Mouse (Mus musculus): ENCODE data around the gene 2410004P03Rik.

The 2410004P03Rik gene

GRCm38 (mm10) chr12:17011100-17011870, at the start of gene 2410004P03Rik:
Gene 2410004P03Rik, minus strand, starts transcription at chr12:17011727.
- DNase-seq (ENCODE audit: low read depth) = peak; percentile 50

GRCm38 (mm10) chr12:17061183-17061722, 49.7 kb upstream of the 2410004P03Rik start:
- DNase-seq (ENCODE audit: low read depth) = no peak

GRCm38 (mm10) chr12:17058490-17058889, 47.0 kb upstream of the 2410004P03Rik start:
- no peak for DNase-seq (ENCODE audit: low read depth)

GRCm38 (mm10) chr12:17057110-17057509, 45.6 kb upstream of the 2410004P03Rik start:
- DNase-seq (ENCODE audit: low read depth) = peak; percentile 29

- DNase-seq (ENCODE audit: low read depth) = peak; percentile 62
Measured at GRCm38 (mm10) chr12:17055766-17056165, 44.2 kb upstream of the 2410004P03Rik start.

- DNase-seq (ENCODE audit: low read depth) = no peak
Measured at GRCm38 (mm10) chr12:17054691-17055090, 43.2 kb upstream of the 2410004P03Rik start.

GRCm38 (mm10) chr12:17052673-17053072, 41.1 kb upstream of the 2410004P03Rik start:
- no peak for DNase-seq (ENCODE audit: low read depth)

- DNase-seq (ENCODE audit: low read depth) = no peak
Measured at GRCm38 (mm10) chr12:17051057-17051456, 39.5 kb upstream of the 2410004P03Rik start.

GRCm38 (mm10) chr12:17049796-17050195, 38.3 kb upstream of the 2410004P03Rik start:
- DNase-seq (ENCODE audit: low read depth) = no peak

- no peak for DNase-seq (ENCODE audit: low read depth)
Measured at GRCm38 (mm10) chr12:17048979-17049612, 37.6 kb upstream of the 2410004P03Rik start.

GRCm38 (mm10) chr12:17043311-17043710, 31.8 kb upstream of the 2410004P03Rik start:
- DNase-seq (ENCODE audit: low read depth) = no peak

GRCm38 (mm10) chr12:17040567-17040966, 29.0 kb upstream of the 2410004P03Rik start:
- DNase-seq (ENCODE audit: low read depth) = peak; percentile 54

- peak; percentile 50 for DNase-seq (ENCODE audit: low read depth)
Measured at GRCm38 (mm10) chr12:17039415-17039814, 27.9 kb upstream of the 2410004P03Rik start.

- DNase-seq (ENCODE audit: low read depth) = no peak
Measured at GRCm38 (mm10) chr12:17038246-17038645, 26.7 kb upstream of the 2410004P03Rik start.

GRCm38 (mm10) chr12:17037053-17037610, 25.6 kb upstream of the 2410004P03Rik start:
- DNase-seq (ENCODE audit: low read depth) = no peak

- no peak for DNase-seq (ENCODE audit: low read depth)
Measured at GRCm38 (mm10) chr12:17036532-17036931, 25.0 kb upstream of the 2410004P03Rik start.

- peak; percentile 52 for DNase-seq (ENCODE audit: low read depth)
Measured at GRCm38 (mm10) chr12:17035128-17035527, 23.6 kb upstream of the 2410004P03Rik start.

GRCm38 (mm10) chr12:17034671-17035070, 23.1 kb upstream of the 2410004P03Rik start:
- DNase-seq (ENCODE audit: low read depth) = no peak

- peak; percentile 34 for DNase-seq (ENCODE audit: low read depth)
Measured at GRCm38 (mm10) chr12:17033464-17033841, 21.9 kb upstream of the 2410004P03Rik start.

GRCm38 (mm10) chr12:17032694-17033463, 21.4 kb upstream of the 2410004P03Rik start:
- peak; percentile 91 for DNase-seq (ENCODE audit: low read depth)

- DNase-seq (ENCODE audit: low read depth) = no peak
Measured at GRCm38 (mm10) chr12:17024554-17025110, 13.1 kb upstream of the 2410004P03Rik start.

GRCm38 (mm10) chr12:17022145-17022544, 10.6 kb upstream of the 2410004P03Rik start:
- no peak for DNase-seq (ENCODE audit: low read depth)
